ENCODE assay signal across 19 mouse cellular contexts in the genomic region with DNA sequence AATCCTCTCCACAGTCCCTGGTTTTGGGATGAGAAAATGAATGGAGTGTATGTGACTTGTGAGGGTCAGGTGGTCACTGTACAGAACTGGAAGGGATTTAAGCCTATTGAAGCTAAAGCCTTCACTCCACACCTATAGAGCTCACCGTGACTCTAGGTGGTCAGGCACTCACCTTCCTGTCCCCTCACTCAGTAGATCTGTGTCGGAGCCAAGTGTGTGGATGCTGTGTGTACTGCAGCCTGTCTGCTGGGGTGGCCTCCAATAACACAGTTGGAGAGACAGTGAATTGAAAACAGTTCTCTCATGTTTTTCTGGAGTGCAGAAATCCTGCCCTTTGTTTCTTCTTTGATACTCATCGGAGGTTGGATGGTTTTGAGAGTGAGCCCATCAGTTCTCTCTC. TPM values are rescaled to one million over a fixed set of nuclear protein-coding genes. Genes with fewer than 3 reads are reported as not detected.
A peak's percentile ranks its signal among the peaks of the same experiment; 100 is the strongest.
DNase-seq lines count a peak whose midpoint lies in the region; ATAC-seq and TF ChIP-seq lines count a peak whose summit lies in the region.
"Had no signal": no experiment of that assay in that cellular context is flagged by ENCODE, and none has a peak within 500 bp of the region (broad histone marks: within the 10 kb centered on the region; RNA-seq: fewer than 3 reads in every experiment).

No protein-coding gene starts in this region.

- no peak overlapping the region for H3K4me3 ChIP-seq in layer of hippocampus, adult 2 months
- H3K4me3 ChIP-seq in forebrain, embryonic 16.5 days (replicated peaks; ENCODE audit: low read length): no peak overlapping the region
- no peak overlapping the region for H3K4me3 ChIP-seq in hindbrain, embryonic 15.5 days
- H3K4me3 ChIP-seq in midbrain, embryonic 15.5 days: no peak overlapping the region
- H3K4me3 ChIP-seq: gastrocnemius, adult 2 months; neural tube, embryonic 15.5 days had no signal

- no peak overlapping the region for H3K9ac ChIP-seq in forebrain, embryonic 16.5 days (replicated peaks; ENCODE audit: low read depth, low read length)
- no peak overlapping the region for H3K9ac ChIP-seq in hindbrain, embryonic 15.5 days
- H3K9ac ChIP-seq in midbrain, embryonic 15.5 days: no peak overlapping the region
- H3K9ac ChIP-seq: neural tube, embryonic 15.5 days had no signal

- DNase-seq in layer of hippocampus, adult 2 months (ENCODE audit: low spot score in 2 of 2): no peak
- DNase-seq in layer of hippocampus, adult 11-12 months (ENCODE audit: low spot score): no peak
- no peak for DNase-seq in urinary bladder, postnatal 36 days (ENCODE audit: low spot score in 2 of 2)
- DNase-seq in cerebellum, postnatal 25 days: no peak
- DNase-seq in neural tube, embryonic 10.5 days (ENCODE audit: extremely low spot score, low spot score): no peak
- DNase-seq: adrenal gland, postnatal 36 days; gastrocnemius, adult 2 months; kidney, adult 8-10 months; kidney, postnatal 36 days; left cerebral cortex, postnatal 4 days; lung, adult 18-20 months; lung, postnatal 36 days; thymus, postnatal 4 days had no signal

- 44% methylated on average over 3 of the region's 3 CpGs for WGBS in forebrain, embryonic 16.5 days
- 47% methylated on average over 3 of the region's 3 CpGs for WGBS in hindbrain, embryonic 15.5 days
- WGBS in midbrain, embryonic 15.5 days: 58% methylated on average over 3 of the region's 3 CpGs

- no peaks in the 10 kb centered on the region for H3K27me3 ChIP-seq in forebrain, embryonic 16.5 days (replicated peaks; ENCODE audit: control insufficient read depth, insufficient read depth, low read length)
- H3K27me3 ChIP-seq in hindbrain, embryonic 15.5 days: no peaks in the 10 kb centered on the region
- H3K27me3 ChIP-seq in midbrain, embryonic 15.5 days (replicated peaks): no peaks in the 10 kb centered on the region
- H3K27me3 ChIP-seq: neural tube, embryonic 15.5 days had no signal

- no peak overlapping the region for H3K4me2 ChIP-seq in forebrain, embryonic 16.5 days (ENCODE audit: low read length)
- no peak overlapping the region; the same call in 1 of the 2 replicates for H3K4me2 ChIP-seq in hindbrain, embryonic 15.5 days
- H3K4me2 ChIP-seq in midbrain, embryonic 15.5 days: no peak overlapping the region
- H3K4me2 ChIP-seq: neural tube, embryonic 15.5 days had no signal

- H3K36me3 ChIP-seq in forebrain, embryonic 16.5 days (ENCODE audit: control insufficient read depth, insufficient read depth): no peaks in the 10 kb centered on the region
- H3K36me3 ChIP-seq in hindbrain, embryonic 15.5 days: no peaks in the 10 kb centered on the region
- no peaks in the 10 kb centered on the region for H3K36me3 ChIP-seq in midbrain, embryonic 15.5 days (replicated peaks)
- H3K36me3 ChIP-seq: neural tube, embryonic 15.5 days had no signal

- peak overlapping the region; percentile 69 for H3K27ac ChIP-seq in layer of hippocampus, adult 2 months
- H3K27ac ChIP-seq in forebrain, embryonic 16.5 days (ENCODE audit: low read length): no peak overlapping the region
- H3K27ac ChIP-seq in hindbrain, embryonic 15.5 days (replicated peaks): no peak overlapping the region
- no peak overlapping the region for H3K27ac ChIP-seq in midbrain, embryonic 15.5 days
- H3K27ac ChIP-seq: gastrocnemius, adult 2 months; neural tube, embryonic 15.5 days had no signal

- no peaks in the 10 kb centered on the region for H3K9me3 ChIP-seq in forebrain, embryonic 16.5 days (ENCODE audit: control insufficient read depth, low read length)
- H3K9me3 ChIP-seq in hindbrain, embryonic 15.5 days: no peaks in the 10 kb centered on the region
- H3K9me3 ChIP-seq in midbrain, embryonic 15.5 days: no peaks in the 10 kb centered on the region
- H3K9me3 ChIP-seq: neural tube, embryonic 15.5 days had no signal

- H3K4me1 ChIP-seq in forebrain, embryonic 16.5 days (replicated peaks; ENCODE audit: control insufficient read depth, insufficient read depth, low read length): peaks cover 11% of the 10 kb centered on the region
- H3K4me1 ChIP-seq in hindbrain, embryonic 15.5 days (replicated peaks): 0 out of 2 replicates have a peak, but pooled peaks cover 2% of the 10 kb centered on the region
- peaks cover 10% of the 10 kb centered on the region; the same call in 1 of the 2 replicates for H3K4me1 ChIP-seq in midbrain, embryonic 15.5 days
- H3K4me1 ChIP-seq: neural tube, embryonic 15.5 days had no signal

- TF ChIP-seq CTCF in layer of hippocampus, adult 2 months (conservative IDR thresholded peaks at IDR 0.05): peak; percentile 31

- peak; percentile 12; the same call in 1 of the 2 replicates for ATAC-seq in forebrain, embryonic 16.5 days
- 0 out of 2 replicates have a peak, but pooled peaks have one; percentile 6 for ATAC-seq in hindbrain, embryonic 15.5 days (ENCODE audit: low FRiP score, low read depth)
- peak; percentile 73 for ATAC-seq in midbrain, embryonic 15.5 days (replicated peaks)

RNA-seq across cellular contexts. Expression of a gene that starts 16.1 kb away (rescaled TPM):
- 100 to 1,000 TPM; 111 to 113 TPM for total RNA-seq in layer of hippocampus, adult 2 months (2021)
- 43.5 and 64.5 TPM in 2 replicates for polyA plus RNA-seq in forebrain, embryonic 16.5 days (2015; fragmentation: Nextera tagmentation; extraction: Ambion mirVana)
- 55.6 and 76.0 TPM in 2 replicates for polyA plus RNA-seq in hindbrain, embryonic 15.5 days (2015; fragmentation: Nextera tagmentation; extraction: Ambion mirVana)
- polyA plus RNA-seq in midbrain, embryonic 15.5 days (2015; fragmentation: Nextera tagmentation; extraction: Ambion mirVana): 57.8 and 75.1 TPM in 2 replicates
- total RNA-seq: granulocyte monocyte progenitor cell, adult 5-6 weeks had no signal
- polyA plus RNA-seq: liver, adult 2 months had no signal

Comparison
In these comparisons a context has a peak if more than half of its experiments do, and no peak if none do; other contexts are left out.
1. ATAC-seq: peak in every context shown above with its lines; median percentile 73 in midbrain, embryonic 15.5 days; 12 in forebrain, embryonic 16.5 days; 6 in hindbrain, embryonic 15.5 days.